Mouse (Mus musculus): Measurements from ENCODE around the gene Fam25c.

DNA sequence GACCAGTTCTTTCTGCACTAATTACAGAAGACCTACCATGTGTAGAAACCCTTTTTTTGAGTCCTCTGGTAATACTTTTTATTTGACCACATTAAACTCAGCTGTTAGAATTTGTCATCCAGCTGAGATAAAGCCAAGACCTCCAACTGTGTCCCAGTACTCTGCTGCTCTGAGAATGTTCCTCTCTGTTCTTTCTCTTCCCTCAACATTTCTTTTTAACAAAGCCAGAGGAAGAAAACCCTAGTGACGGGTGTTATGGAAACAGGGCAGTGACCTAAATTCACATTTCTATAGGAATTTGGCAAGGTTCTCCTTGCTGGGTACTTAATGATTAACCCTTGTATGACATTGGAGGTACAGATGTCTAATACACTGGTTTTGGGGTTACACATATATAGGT, 15.8 kb downstream of the Fam25c start:
- TF ChIP-seq NRF1 (IDR thresholded peaks at IDR 0.05; ENCODE audit: low read depth, low read length) (no peak), CHD2 (IDR thresholded peaks at IDR 0.05; ENCODE audit: low read length) (no peak), ZMIZ1 (IDR thresholded peaks at IDR 0.05; ENCODE audit: low read depth, low read length) (no peak), CTCF (conservative IDR thresholded peaks at IDR 0.05 in 1 of 2, IDR thresholded peaks at IDR 0.05 in 1 of 2; ENCODE audit: low read depth in 2 of 2, low read length in 2 of 2) (no peak), MAFK (IDR thresholded peaks at IDR 0.05; ENCODE audit: insufficient replicate concordance, low read length) (no peak), GABPA (IDR thresholded peaks at IDR 0.05; ENCODE audit: insufficient replicate concordance, low read depth, low read length) (no peak), IRF4 (IDR thresholded peaks at IDR 0.05; ENCODE audit: low read depth, low read length) (no peak), UBTF (IDR thresholded peaks at IDR 0.05; ENCODE audit: low read depth, low read length) (no peak), ELF1 (IDR thresholded peaks at IDR 0.05; ENCODE audit: low read depth, low read length) (no peak), MYC (IDR thresholded peaks at IDR 0.05; ENCODE audit: low read depth, low read length) (no peak), POLR2A (IDR thresholded peaks at IDR 0.05; ENCODE audit: low read depth, low read length) (no peak), ZC3H11A (IDR thresholded peaks at IDR 0.05; ENCODE audit: low read depth, low read length) (no peak)
